Mouse (Mus musculus) heart, embryonic 16.5 days (tissue): ENCODE results near the gene Gm37240. TPM values are rescaled to one million over a fixed set of nuclear protein-coding genes. Genes with fewer than 3 reads are reported as not detected.

Experiments
- ATAC-seq: fragments of 200-750 bp; cut with Nextera tagmentation; replicated peaks from 2 replicates; pipeline ENCODE4 v1.8.0; 2017; ENCODE audit warnings: moderate number of reproducible peaks; ENCODE audit not compliant: insufficient read depth, low FRiP score; ENCODE audit errors: extremely low read depth
- H3K27ac ChIP-seq: fragments of 300-500 bp; sonication (generic); 2 replicates; pipeline ENCODE4 v1.5.1; 2014; ENCODE audit warnings: mild to moderate bottlenecking, low read length, control low read depth, moderate library complexity
- H3K27me3 ChIP-seq: fragments of 300-500 bp; sonication (generic); 2 replicates; pipeline ENCODE4 v1.6.1; 2014; ENCODE audit warnings: low read length, mixed read lengths; ENCODE audit not compliant: control insufficient read depth, insufficient read depth
- H3K36me3 ChIP-seq: fragments of 300-500 bp; sonication (generic); 2 replicates; pipeline ENCODE4 v1.6.1; 2014; ENCODE audit not compliant: control insufficient read depth, insufficient read depth
- H3K4me1 ChIP-seq: fragments of 300-500 bp; sonication (generic); 2 replicates; pipeline ENCODE4 v1.6.1; 2014; ENCODE audit warnings: low read length, mixed read lengths; ENCODE audit not compliant: control insufficient read depth, insufficient read depth
- H3K4me2 ChIP-seq: fragments of 300-500 bp; sonication (generic); 2 replicates; pipeline ENCODE4 v1.6.1; 2014; ENCODE audit warnings: low read depth, mild to moderate bottlenecking, control low read depth, low read length
- H3K4me3 ChIP-seq: fragments of 300-500 bp; sonication (generic); 2 replicates; pipeline ENCODE4 v1.5.1; 2014; ENCODE audit warnings: mild to moderate bottlenecking, control low read depth, low read length
- H3K9ac ChIP-seq: fragments of 300-500 bp; sonication (generic); 2 replicates; pipeline ENCODE4 v1.6.1; 2014; ENCODE audit warnings: low read length, control low read depth
- H3K9me3 ChIP-seq: fragments of 300-500 bp; sonication (generic); replicated peaks from 2 replicates; pipeline ENCODE4 v1.6.1; 2016; ENCODE audit warnings: low read length; ENCODE audit not compliant: control insufficient read depth
- WGBS: fragments of 180-500 bp; shearing (Covaris S2); extraction: QIAGEN DNeasy Blood & Tissue Kit; methylation state at CpG from one replicate; pipeline ENCODE4 v1.1.7; 2014; 5-methylcytosine and 5-hydroxymethylcytosine counted together
- polyA plus RNA-seq: library from polyadenylated mRNA; unstranded; fragments of >200 nt; fragmentation: Nextera tagmentation; extraction: Ambion mirVana; gene quantifications from 2 replicates; pipeline ENCODE4 v1.2.1, GENCODE M21; 2015

The Gm37240 gene
- polyA plus RNA-seq, 1 experiment from 2014 or later = 18.4 TPM

- Histone ChIP-seq H3K27me3 (no peaks in the 10 kb centered on the region), H3K4me3 (no peak overlapping the region), H3K36me3 (peaks cover 8% of the 10 kb centered on the region), H3K27ac (no peak overlapping the region), H3K9ac (no peak overlapping the region), H3K4me1 (peaks cover 3% of the 10 kb centered on the region), H3K9me3 (no peaks in the 10 kb centered on the region), H3K4me2 (no peak overlapping the region)
- 82% methylated on average over 1 of the region's 1 CpGs for WGBS
- no peak for ATAC-seq
Observed at GRCm38 (mm10) chr3:85616389-85616788, 270.9 kb downstream of the Gm37240 start.

GRCm38 (mm10) chr3:85607753-85608152, 279.6 kb downstream of the Gm37240 start:
- H3K9ac ChIP-seq = no peak overlapping the region
- ATAC-seq = no peak
- 79% methylated on average over 2 of the region's 2 CpGs for WGBS
- H3K27ac ChIP-seq = no peak overlapping the region
- peaks cover 12% of the 10 kb centered on the region for H3K4me1 ChIP-seq
- no peak overlapping the region for H3K4me3 ChIP-seq
- no peaks in the 10 kb centered on the region for H3K36me3 ChIP-seq
- H3K4me2 ChIP-seq = no peak overlapping the region
- no peaks in the 10 kb centered on the region for H3K27me3 ChIP-seq
- H3K9me3 ChIP-seq = no peaks in the 10 kb centered on the region

GRCm38 (mm10) chr3:85606912-85607311, 280.4 kb downstream of the Gm37240 start:
- peaks cover 14% of the 10 kb centered on the region for H3K4me1 ChIP-seq
- WGBS = 87% methylated on average over 3 of the region's 3 CpGs
- H3K4me2 ChIP-seq = no peak overlapping the region
- H3K27me3 ChIP-seq = no peaks in the 10 kb centered on the region
- H3K27ac ChIP-seq = no peak overlapping the region
- no peak overlapping the region for H3K4me3 ChIP-seq
- ATAC-seq = no peak
- H3K9ac ChIP-seq = no peak overlapping the region
- no peaks in the 10 kb centered on the region for H3K9me3 ChIP-seq
- no peaks in the 10 kb centered on the region for H3K36me3 ChIP-seq

GRCm38 (mm10) chr3:85603811-85604210, 283.5 kb downstream of the Gm37240 start:
- Histone ChIP-seq H3K9me3 (no peaks in the 10 kb centered on the region), H3K4me1 (peaks cover 22% of the 10 kb centered on the region), H3K36me3 (no peaks in the 10 kb centered on the region), H3K27me3 (no peaks in the 10 kb centered on the region), H3K4me3 (no peak overlapping the region), H3K27ac (no peak overlapping the region), H3K9ac (no peak overlapping the region), H3K4me2 (no peak overlapping the region)
- no peak for ATAC-seq
- WGBS = 78% methylated on average over 1 of the region's 1 CpGs

- ATAC-seq = peak; percentile 55
- 31% methylated on average over 3 of the region's 3 CpGs for WGBS
- Histone ChIP-seq H3K27me3 (no peaks in the 10 kb centered on the region), H3K4me1 (peaks cover 22% of the 10 kb centered on the region), H3K9me3 (no peaks in the 10 kb centered on the region), H3K9ac (peak overlapping the region; percentile 16), H3K4me3 (no peak overlapping the region), H3K27ac (peak overlapping the region; percentile 82), H3K36me3 (no peaks in the 10 kb centered on the region), H3K4me2 (no peak overlapping the region)
Observed at GRCm38 (mm10) chr3:85601841-85602305, 285.4 kb downstream of the Gm37240 start.

GRCm38 (mm10) chr3:85599526-85599925, 287.8 kb downstream of the Gm37240 start:
- no peak for ATAC-seq
- 84% methylated on average over 3 of the region's 3 CpGs for WGBS
- H3K27ac ChIP-seq = no peak overlapping the region
- no peak overlapping the region for H3K4me3 ChIP-seq
- peaks cover 15% of the 10 kb centered on the region for H3K4me1 ChIP-seq
- no peaks in the 10 kb centered on the region for H3K27me3 ChIP-seq
- H3K9ac ChIP-seq = no peak overlapping the region
- no peak overlapping the region for H3K4me2 ChIP-seq
- H3K36me3 ChIP-seq = no peaks in the 10 kb centered on the region
- no peaks in the 10 kb centered on the region for H3K9me3 ChIP-seq

GRCm38 (mm10) chr3:85594452-85594851, 292.9 kb downstream of the Gm37240 start:
- Histone ChIP-seq H3K4me3 (no peak overlapping the region), H3K27ac (no peak overlapping the region), H3K27me3 (no peaks in the 10 kb centered on the region), H3K9me3 (no peaks in the 10 kb centered on the region), H3K4me2 (no peak overlapping the region), H3K36me3 (no peaks in the 10 kb centered on the region), H3K4me1 (peaks cover 18% of the 10 kb centered on the region), H3K9ac (no peak overlapping the region)
- WGBS = 57% methylated on average over 3 of the region's 3 CpGs
- no peak for ATAC-seq

GRCm38 (mm10) chr3:85592640-85593252, 294.6 kb downstream of the Gm37240 start:
- Histone ChIP-seq H3K27ac (peak overlapping the region; percentile 66), H3K4me3 (no peak overlapping the region), H3K9ac (no peak overlapping the region), H3K27me3 (no peaks in the 10 kb centered on the region), H3K4me1 (peaks cover 25% of the 10 kb centered on the region), H3K9me3 (no peaks in the 10 kb centered on the region), H3K36me3 (no peaks in the 10 kb centered on the region), H3K4me2 (no peak overlapping the region)
- 62% methylated on average over 5 of the region's 5 CpGs for WGBS
- ATAC-seq = no peak

- H3K9ac ChIP-seq = no peak overlapping the region
- no peaks in the 10 kb centered on the region for H3K27me3 ChIP-seq
- H3K4me1 ChIP-seq = peaks cover 25% of the 10 kb centered on the region
- H3K27ac ChIP-seq = peak overlapping the region; percentile 71
- H3K9me3 ChIP-seq = no peaks in the 10 kb centered on the region
- 35% methylated on average over 4 of the region's 4 CpGs for WGBS
- H3K4me2 ChIP-seq = peak overlapping the region; percentile 15; the same call in 1 of the 2 replicates
- no peak; the same call in 1 of the 2 replicates for ATAC-seq
- no peaks in the 10 kb centered on the region for H3K36me3 ChIP-seq
- no peak overlapping the region for H3K4me3 ChIP-seq
Observed at GRCm38 (mm10) chr3:85592067-85592466, 295.3 kb downstream of the Gm37240 start.
